Mouse (Mus musculus): ENCODE measurements around the gene Gfm1. TPM values are rescaled to one million over a fixed set of nuclear protein-coding genes. Genes with fewer than 3 reads are reported as not detected.

The Gfm1 gene
- total and polyA plus RNA-seq, 3 experiments = 47.0 to 98.9 (median 74.9) TPM

- peaks cover 6% of the 10 kb centered on the region; the same call in 1 of the 2 replicates for H3K79me2 ChIP-seq (replicated peaks; ENCODE audit: control insufficient read depth, extremely low read depth, insufficient read depth, poor library complexity, severe bottlenecking)
- peak overlapping the region; percentile 83 for H3K9ac ChIP-seq (ENCODE audit: insufficient read depth, low read depth)
- DNase-seq (ENCODE audit: extremely low read depth) = peak; percentile 10
- dilution Hi-C loops (cut with MboI; ENCODE audit: extremely low pct_ligation_motif_present, extremely low pct_unique_long_range_greater_than_20kb, low sequenced_read_pairs) (no loop called here), in situ Hi-C loops (cut with MboI; ENCODE audit: low pct_ligation_motif_present, low pct_unique_long_range_greater_than_20kb, low sequenced_read_pairs) (no loop called here)
- TF ChIP-seq TCF12 (IDR thresholded peaks at IDR 0.05; ENCODE audit: low read depth, low read length) (no peak), MAX (IDR thresholded peaks at IDR 0.05; ENCODE audit: low read length) (no peak), CHD1 (IDR thresholded peaks at IDR 0.05; ENCODE audit: low read depth, low read length) (no peak), USF1 (IDR thresholded peaks at IDR 0.05; ENCODE audit: low read depth, low read length) (no peak), NRF1 (IDR thresholded peaks at IDR 0.05; ENCODE audit: low read depth, low read length) (no peak), SIN3A (IDR thresholded peaks at IDR 0.05; ENCODE audit: low read length) (no peak), SMC3 (IDR thresholded peaks at IDR 0.05; ENCODE audit: low read depth, low read length) (no peak), POLR2AphosphoS2 (IDR thresholded peaks at IDR 0.05; ENCODE audit: low read depth, low read length) (no peak), ZC3H11A (IDR thresholded peaks at IDR 0.05; ENCODE audit: low read depth, low read length) (no peak), CTCF (conservative IDR thresholded peaks at IDR 0.05 in 1 of 2, IDR thresholded peaks at IDR 0.05 in 1 of 2; ENCODE audit: low read depth in 2 of 2, low read length in 2 of 2) (no peak), MEF2A (IDR thresholded peaks at IDR 0.05; ENCODE audit: borderline replicate concordance, low read depth, low read length) (no peak), ZNF384 (IDR thresholded peaks at IDR 0.05; ENCODE audit: low read depth, low read length) (no peak)
- no peaks in the 10 kb centered on the region for H3K27me3 ChIP-seq (replicated peaks)
- H3K4me2 ChIP-seq (ENCODE audit: insufficient read depth, low read depth, poor library complexity, severe bottlenecking) = peak overlapping the region; percentile 96
- H3K36me3 ChIP-seq (replicated peaks in 1 of 2; ENCODE audit: control insufficient read depth in 1 of 2, insufficient read depth in 1 of 2, low read length in 1 of 2) = peaks cover 33 to 57% of the 10 kb centered on the region in 2 experiments
- H3K9me3 ChIP-seq (replicated peaks; ENCODE audit: low read length) = no peaks in the 10 kb centered on the region
- peaks cover 3 to 24% of the 10 kb centered on the region in 2 experiments; a peak in 3 of 4 replicates for H3K4me1 ChIP-seq (ENCODE audit: control insufficient read depth in 1 of 2, insufficient read depth in 2 of 2)
- H3K27ac ChIP-seq (ENCODE audit: insufficient read depth, low read depth) = no peak overlapping the region
- H3K4me3 ChIP-seq (replicated peaks in 1 of 3; ENCODE audit: low read depth in 2 of 3, low read length in 2 of 3, poor library complexity in 1 of 3) = peak overlapping the region; percentile 68 to 92 (median 80)
Measured at GRCm38 (mm10) chr3:67463001-67463400, 33.1 kb downstream of the Gfm1 start.

- H3K4me1 ChIP-seq (ENCODE audit: control insufficient read depth in 1 of 2, insufficient read depth in 2 of 2) = peaks cover 3 to 24% of the 10 kb centered on the region in 2 experiments; a peak in 3 of 4 replicates
- peak within 1 kb of the TSS; percentile 68 to 92 (median 80) for H3K4me3 ChIP-seq (replicated peaks in 1 of 3; ENCODE audit: low read depth in 2 of 3, low read length in 2 of 3, poor library complexity in 1 of 3)
- H3K9ac ChIP-seq (ENCODE audit: insufficient read depth, low read depth) = peak within 1 kb of the TSS; percentile 83
- dilution Hi-C loops (cut with MboI; ENCODE audit: extremely low pct_ligation_motif_present, extremely low pct_unique_long_range_greater_than_20kb, low sequenced_read_pairs) = no loop called here
- peak within 1 kb of the TSS; percentile 96 for H3K4me2 ChIP-seq (ENCODE audit: insufficient read depth, low read depth, poor library complexity, severe bottlenecking)
- no peaks in the 10 kb centered on the region for H3K27me3 ChIP-seq (replicated peaks)
- H3K79me2 ChIP-seq (replicated peaks; ENCODE audit: control insufficient read depth, extremely low read depth, insufficient read depth, poor library complexity, severe bottlenecking) = peaks cover 6% of the 10 kb centered on the region; the same call in 1 of the 2 replicates
- H3K9me3 ChIP-seq (replicated peaks; ENCODE audit: low read length) = no peaks in the 10 kb centered on the region
- H3K36me3 ChIP-seq (replicated peaks in 1 of 2; ENCODE audit: control insufficient read depth in 1 of 2, insufficient read depth in 1 of 2, low read length in 1 of 2) = peaks cover 31 to 57% of the 10 kb centered on the region in 2 experiments
- in situ Hi-C loops (cut with MboI; ENCODE audit: low pct_ligation_motif_present, low pct_unique_long_range_greater_than_20kb, low sequenced_read_pairs) = no loop called here
- peak in 1 of 2 experiments; percentile 27; a peak in 1 of 4 replicates for TF ChIP-seq CTCF (conservative IDR thresholded peaks at IDR 0.05 in 1 of 2, IDR thresholded peaks at IDR 0.05 in 1 of 2; ENCODE audit: low read depth in 2 of 2, low read length in 2 of 2)
- peak; percentile 66; the same call in 1 of the 2 replicates for TF ChIP-seq UBTF (IDR thresholded peaks at IDR 0.05; ENCODE audit: low read depth, low read length)
- TF ChIP-seq JUN (IDR thresholded peaks at IDR 0.05; ENCODE audit: insufficient read depth, low read depth, low read length) = no peak
- TF ChIP-seq TBP (conservative IDR thresholded peaks at IDR 0.05; ENCODE audit: low read depth, low read length) = peak; percentile 57; the same call in 1 of the 2 replicates
- 0 out of 2 replicates have a peak, but pooled peaks have one; percentile 31 for TF ChIP-seq CHD1 (IDR thresholded peaks at IDR 0.05; ENCODE audit: low read depth, low read length)
- no peak for TF ChIP-seq MAX (IDR thresholded peaks at IDR 0.05; ENCODE audit: low read length)
- TF ChIP-seq TCF12 (IDR thresholded peaks at IDR 0.05; ENCODE audit: low read depth, low read length) = 0 out of 2 replicates have a peak, but pooled peaks have one; percentile 31
- peak; percentile 59; the same call in 1 of the 2 replicates for TF ChIP-seq ELF1 (IDR thresholded peaks at IDR 0.05; ENCODE audit: low read depth, low read length)
- peak; percentile 66 for TF ChIP-seq NRF1 (IDR thresholded peaks at IDR 0.05; ENCODE audit: low read depth, low read length)
- TF ChIP-seq POLR2AphosphoS2 (IDR thresholded peaks at IDR 0.05; ENCODE audit: low read depth, low read length) = no peak
- TF ChIP-seq ZC3H11A (IDR thresholded peaks at IDR 0.05; ENCODE audit: low read depth, low read length) = no peak
- peak; percentile 66; the same call in 1 of the 2 replicates for TF ChIP-seq POLR2A (IDR thresholded peaks at IDR 0.05; ENCODE audit: low read depth, low read length)
- TF ChIP-seq RAD21 (IDR thresholded peaks at IDR 0.05; ENCODE audit: low read depth, low read length) = no peak
- no peak for TF ChIP-seq ETS1 (conservative IDR thresholded peaks at IDR 0.05; ENCODE audit: low read depth, low read length)
- TF ChIP-seq SIN3A (IDR thresholded peaks at IDR 0.05; ENCODE audit: low read length) = no peak
- H3K27ac ChIP-seq (ENCODE audit: insufficient read depth, low read depth) = peak within 1 kb of the TSS; percentile 38
- DNase-seq (ENCODE audit: extremely low read depth) = peak; percentile 45
Measured at GRCm38 (mm10) chr3:67463450-67464372, 33.8 kb downstream of the Gfm1 start, which contains the start of gene Lxn. Gene Lxn, minus strand, starts transcription at chr3:67463926.

All from CH12.LX (cell line).